Mouse (Mus musculus) monocyte, adult 5-6 weeks (primary cell): ENCODE measurements around the gene Csnk2a1. TPM values are rescaled to one million over a fixed set of nuclear protein-coding genes. Genes with fewer than 3 reads are reported as not detected.
"Not testable (repeated sequence)": the region's sequence is repeated elsewhere in the genome, so short reads cannot be mapped to it uniquely, and the experiment has no call there.

ENCODE experiments used
- ATAC-seq: fragments of 153-309, 156-312 bp; replicated peaks from 2 replicates; pipeline ENCODE4 v1.8.0; 2017; ENCODE audit warnings: mild to moderate bottlenecking; ENCODE audit not compliant: low TSS enrichment, insufficient number of reproducible peaks, severe bottlenecking, poor library complexity, low FRiP score
- total RNA-seq: library from RNA; stranded (forward); fragments of 200-1000, 200-491, 200-594 nt; gene quantifications from 3 replicates; pipeline ENCODE4 v1.2.3, GENCODE M21; 2017

Gene Csnk2a1
- total RNA-seq: 104 to 134 TPM (median 114 TPM) in 3 replicates

DNA sequence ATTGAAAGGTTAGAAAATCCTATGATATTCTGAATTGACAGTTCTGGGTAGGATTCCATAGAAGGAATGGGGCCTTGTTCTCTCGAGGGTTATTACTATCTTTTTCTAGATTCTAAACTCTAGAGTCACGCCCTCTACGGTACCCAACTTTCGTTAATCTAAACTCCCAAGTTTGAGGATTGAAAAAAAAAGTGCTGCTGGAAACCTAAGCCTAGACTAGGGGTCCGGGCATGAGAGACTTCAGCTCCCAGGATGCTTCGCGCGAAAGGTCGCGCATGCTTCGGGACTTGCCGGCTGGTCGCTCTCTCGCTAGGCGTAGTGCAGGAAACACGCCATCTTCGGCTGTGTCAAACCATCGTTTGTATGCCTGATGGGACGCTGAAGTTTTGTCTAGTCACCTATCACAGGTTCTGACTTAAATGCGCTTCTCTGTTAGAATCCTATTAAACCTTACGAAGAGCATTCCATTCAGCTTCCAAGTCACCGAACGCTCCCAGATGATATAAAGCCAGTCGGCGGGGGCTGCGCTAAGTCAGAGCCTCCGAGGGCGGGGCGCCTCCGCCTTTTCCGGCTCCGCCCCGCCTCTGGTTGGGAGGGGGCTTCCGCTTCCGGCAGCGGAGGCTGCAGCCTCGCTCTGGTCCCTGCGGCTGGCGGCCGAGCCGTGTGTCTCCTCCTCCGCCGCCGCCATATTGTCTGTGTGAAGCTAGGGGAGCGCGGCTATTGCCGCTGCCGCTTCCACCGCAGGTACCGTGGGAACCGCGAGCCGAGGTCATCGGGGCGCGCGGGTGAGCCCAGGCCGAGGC is at the start of gene Csnk2a1:
Csnk2a1 (plus strand) TSS at position 592 of the 803 bp plus-strand sequence.
- ATAC-seq: peak; percentile 93

DNA sequence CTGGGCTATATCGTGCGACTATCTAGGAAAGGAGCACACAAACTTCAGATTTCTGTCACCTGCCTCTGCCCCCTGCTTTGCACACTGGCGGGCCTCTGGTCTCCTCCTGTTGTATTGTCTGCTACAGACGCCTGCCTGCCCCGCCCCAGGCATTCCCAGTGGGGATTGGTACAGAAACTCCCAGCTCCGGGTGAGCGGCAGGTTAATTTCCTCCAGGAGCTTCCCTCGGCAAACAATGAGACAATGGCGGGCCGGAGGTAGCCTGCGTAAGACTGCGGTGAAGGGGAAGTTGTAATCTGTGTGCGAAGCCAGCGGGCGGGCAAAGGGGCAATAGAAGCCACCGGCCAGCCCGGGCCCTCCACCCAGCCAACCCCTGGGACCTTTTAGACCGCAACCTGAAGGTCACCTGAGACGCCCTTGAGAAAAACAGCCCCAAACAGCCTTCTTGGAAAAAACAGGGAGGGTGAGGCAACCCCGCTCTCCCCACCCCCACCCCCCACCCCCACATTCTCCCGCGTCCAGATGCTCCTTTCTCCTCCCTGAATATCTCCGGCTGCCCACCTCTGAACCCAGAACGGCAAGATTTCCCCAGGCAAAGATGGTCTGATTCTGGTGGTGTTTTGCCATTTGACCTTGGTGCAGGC is 49.4 kb upstream of the Csnk2a1 start:
- ATAC-seq: no peak

DNA sequence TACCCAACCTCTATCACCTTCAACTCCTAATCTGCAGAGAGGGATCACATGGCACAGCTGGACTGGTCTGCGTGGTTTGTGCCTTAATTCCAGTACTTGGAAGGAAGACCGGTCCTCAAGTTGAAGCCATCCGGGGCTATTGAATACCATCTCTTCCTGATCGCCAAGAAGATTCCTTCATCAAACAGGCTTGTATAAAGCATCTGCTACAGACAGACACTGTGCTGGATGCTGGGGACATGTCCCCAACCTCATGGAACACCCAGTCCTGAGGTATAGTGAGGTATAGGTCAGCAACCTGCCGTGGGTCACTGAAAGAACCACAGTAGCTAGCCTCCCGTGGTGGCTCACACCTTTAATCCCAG is 48.9 kb upstream of the Csnk2a1 start:
- no peak for ATAC-seq

DNA sequence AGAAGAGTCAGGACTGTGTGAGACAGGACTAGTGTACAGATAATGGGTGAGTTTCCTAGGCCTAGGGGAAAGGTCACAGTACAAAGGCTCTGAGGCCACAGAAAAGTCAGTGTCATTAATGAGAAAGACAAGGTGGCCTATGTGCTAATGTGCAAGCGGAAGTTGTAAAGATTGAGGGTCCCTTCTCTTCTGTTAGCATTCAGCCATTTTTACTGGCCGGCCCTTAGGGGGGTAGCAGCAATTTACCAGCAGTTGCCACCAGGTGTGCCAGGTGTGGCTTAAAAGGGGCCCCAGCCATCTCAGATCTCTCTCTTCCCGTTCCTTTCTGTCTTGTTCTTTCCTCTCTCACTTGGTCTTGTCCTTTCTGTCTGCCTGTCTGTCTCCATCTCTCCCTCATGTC is 48.3 kb upstream of the Csnk2a1 start:
- no peak for ATAC-seq

DNA sequence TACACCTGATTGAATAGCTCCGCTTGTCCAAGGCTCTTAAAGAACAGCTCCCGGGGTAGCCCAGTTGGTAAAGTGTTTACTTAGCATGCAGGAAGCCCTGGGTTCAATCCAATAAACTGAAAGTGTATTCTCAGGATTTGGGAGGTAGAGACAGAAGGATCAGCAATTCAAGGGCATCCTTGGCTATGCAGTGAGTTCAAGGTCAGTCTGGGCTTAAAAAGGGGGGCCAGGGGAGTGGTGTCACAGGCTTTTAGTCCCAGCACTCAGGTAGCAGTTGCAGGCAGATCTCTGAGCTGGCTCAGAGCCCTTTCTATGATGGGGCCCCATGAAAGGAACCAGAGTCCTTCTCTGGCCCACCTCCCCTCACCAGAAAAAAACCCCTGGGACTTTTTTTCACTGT is 47.3 kb upstream of the Csnk2a1 start:
- no peak for ATAC-seq

DNA sequence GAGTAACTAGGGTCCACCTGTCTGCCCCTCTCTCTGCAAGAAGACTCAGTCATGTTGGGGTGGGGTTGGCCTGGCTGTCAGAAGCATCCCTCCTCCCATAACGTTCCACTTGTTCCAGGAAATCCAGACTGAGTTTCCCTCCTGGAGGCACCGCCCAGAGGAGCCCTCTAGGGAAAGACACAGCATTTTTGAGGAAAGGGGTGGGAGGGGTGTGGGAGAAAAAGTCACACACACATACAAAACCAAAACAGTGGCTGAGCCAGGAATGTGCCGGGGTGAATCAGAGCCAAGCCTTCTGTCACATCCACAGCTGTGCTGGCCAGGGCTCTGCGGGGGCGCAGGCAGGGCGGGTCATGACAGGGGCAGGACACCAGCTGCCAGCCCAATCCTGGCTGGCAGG is 46.3 kb upstream of the Csnk2a1 start:
- ATAC-seq: no peak

DNA sequence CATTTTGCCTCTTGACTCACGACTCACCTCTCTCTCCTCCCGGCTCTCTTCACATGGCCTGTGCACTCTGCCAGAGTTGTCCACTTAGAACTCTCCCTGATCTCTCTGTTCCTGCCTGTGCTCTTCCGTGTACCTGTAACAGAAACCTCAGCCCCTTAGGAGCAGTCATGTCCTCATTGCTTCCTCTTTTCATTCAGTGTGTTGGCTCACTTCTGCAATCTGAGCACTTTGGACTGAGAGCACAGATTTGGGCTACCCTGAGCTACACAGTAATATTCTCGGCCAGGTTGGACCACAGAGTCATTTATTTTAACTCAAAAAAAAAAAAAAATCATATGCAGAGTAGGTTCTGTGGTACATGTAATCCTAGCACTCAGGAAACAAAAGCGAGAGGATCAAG is 39.5 kb upstream of the Csnk2a1 start:
- no peak; the same call in 1 of the 2 replicates for ATAC-seq

DNA sequence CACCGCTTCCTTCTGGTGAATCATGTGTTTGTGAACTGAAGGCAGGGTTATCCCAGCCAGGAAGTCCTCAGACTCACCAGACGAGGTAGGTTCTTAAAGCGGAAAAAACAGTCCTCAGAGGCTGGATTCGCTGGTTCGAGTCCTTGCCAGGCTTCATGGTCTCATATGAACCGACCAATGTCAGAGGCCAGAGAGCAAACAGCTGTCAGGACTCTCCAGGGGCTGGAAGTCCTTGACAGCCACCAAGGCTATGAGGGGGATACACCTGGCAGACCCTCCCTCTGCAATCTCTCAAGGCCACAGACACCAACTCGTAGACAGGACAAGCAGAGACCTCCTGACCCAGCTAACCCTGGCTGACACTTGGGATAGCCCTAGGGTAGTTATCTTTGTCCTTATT is 37.4 kb upstream of the Csnk2a1 start:
- no peak for ATAC-seq

DNA sequence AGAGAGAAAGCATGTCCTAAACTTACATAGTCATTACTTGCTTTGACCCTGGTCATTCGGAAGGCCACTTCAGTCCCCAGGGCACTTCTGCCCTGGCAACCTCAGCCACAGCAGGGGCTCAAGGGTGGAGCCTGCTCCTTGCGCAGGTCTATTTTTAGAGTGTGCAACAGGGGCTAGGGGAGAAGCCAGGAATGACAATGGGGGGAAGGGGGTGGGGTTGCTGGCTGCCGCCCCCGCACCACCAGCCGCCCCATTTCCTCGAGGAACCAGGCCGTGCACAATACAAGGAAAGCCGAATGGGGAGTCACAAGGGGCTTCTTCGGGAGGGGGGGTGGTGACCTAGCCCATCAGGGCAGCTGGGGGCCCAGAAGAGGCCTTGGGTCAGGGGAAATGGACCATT is 37.0 kb upstream of the Csnk2a1 start:
- no peak for ATAC-seq

DNA sequence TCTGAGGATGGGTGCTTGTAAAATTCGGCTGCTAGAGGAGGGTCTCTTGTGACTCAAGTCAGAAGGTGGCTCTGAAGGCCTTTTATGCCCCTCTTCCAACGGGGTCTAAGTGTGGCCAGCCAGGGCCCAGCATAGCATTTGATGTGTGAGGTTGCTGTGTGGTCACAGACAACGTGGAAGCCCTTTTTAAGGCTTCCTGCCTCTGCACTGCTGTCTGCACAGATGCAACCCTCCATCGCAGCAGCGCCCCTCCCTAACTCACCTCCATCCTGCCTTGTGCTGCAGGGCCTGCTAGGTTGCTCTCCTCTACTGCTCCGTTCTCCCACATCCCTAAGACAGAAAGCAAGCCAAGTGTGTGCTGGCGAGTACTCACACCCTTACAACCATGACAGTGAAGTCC is 36.5 kb upstream of the Csnk2a1 start:
- ATAC-seq: no peak

DNA sequence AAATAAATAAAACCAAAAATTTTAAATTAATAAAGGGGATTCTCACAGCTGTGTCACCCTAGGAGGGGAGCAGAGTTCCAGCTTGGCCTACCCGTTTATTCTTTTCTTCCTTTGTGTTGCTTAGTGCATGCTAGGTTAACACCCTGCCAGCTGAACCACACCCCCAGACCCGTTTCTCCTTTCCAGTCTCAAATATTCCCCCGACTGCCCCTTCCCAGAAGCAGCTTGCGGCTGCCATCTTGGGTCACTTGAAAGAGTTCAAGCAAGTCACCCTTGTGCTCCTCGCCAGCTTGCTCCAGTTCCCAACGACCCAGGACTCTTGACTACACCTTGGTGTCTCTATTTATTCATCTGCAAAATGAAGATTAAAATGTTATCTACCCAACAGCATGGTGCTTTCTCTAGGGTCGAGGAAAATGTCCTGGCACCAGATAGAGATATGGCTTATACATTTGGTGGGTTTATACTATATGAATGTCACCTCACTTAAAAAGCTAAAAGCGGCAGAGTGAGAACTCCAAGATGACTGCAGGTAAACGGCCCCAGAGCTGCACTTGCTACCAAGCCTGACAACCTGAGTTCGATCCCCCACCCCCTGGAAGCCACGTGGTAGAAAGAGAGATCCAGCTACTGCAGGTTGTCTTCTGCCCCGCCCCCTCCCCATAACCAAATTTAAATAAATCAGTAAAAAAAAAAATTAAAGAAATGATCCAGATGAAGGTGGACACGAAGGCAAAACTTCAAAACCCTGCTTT is 33.9 kb upstream of the Csnk2a1 start:
- ATAC-seq: no peak

DNA sequence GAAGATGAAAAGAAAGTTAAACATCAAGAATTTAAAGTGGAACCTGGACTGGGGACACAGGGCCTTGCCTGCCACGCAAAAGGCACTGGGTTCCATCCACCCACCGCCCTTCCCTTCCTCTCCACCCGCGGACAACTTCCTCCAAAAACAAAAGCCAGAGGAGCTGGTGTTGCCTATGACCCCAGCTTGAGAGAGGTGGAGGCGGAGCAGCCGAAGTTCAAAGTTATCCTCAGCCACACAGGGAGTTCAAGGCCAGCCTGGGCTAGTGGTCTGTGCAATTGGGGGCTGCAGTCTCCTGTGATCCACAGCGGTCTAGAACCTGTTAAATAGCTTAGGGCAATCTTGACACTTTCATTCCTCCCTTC is 33.3 kb upstream of the Csnk2a1 start:
- ATAC-seq: no peak

DNA sequence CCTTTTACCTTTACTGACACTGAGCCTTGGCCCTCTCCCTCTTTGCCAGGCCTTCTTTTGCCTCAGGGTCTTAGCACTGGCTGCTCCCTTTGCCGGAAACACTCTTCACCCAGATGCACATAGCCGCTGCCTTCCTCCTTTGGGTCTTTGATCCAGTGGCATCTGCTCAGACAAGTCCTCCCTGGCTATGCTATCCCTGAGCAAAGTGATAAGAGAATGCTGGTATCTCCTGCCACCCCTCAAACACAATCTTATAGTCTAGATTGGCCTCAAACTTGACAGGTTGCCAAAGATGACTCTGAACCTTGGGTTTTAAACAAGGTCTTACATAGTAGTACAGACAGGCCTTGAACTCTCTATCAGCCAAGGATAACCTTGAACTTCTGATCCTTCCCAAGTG is 32.1 kb upstream of the Csnk2a1 start:
- ATAC-seq: no peak

DNA sequence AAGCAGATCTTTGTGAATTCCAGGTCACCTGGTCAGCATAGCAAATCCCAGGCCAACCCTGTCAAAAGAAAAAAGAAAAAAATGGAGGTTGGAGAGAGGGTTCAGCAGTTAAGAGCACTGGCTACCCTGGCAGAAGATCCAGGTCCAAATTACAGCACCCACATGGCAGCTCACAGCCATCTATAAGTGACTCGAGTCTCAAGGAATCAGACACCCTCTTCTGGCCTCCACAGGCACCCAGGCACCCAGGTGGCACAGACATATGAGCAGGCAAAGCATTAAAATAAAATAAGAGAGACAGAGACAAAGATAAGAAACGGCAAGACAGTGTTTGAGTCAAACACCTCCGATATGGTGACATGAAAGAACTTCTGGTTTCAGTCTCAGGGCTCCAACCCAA is 29.7 kb upstream of the Csnk2a1 start:
- no peak for ATAC-seq

DNA sequence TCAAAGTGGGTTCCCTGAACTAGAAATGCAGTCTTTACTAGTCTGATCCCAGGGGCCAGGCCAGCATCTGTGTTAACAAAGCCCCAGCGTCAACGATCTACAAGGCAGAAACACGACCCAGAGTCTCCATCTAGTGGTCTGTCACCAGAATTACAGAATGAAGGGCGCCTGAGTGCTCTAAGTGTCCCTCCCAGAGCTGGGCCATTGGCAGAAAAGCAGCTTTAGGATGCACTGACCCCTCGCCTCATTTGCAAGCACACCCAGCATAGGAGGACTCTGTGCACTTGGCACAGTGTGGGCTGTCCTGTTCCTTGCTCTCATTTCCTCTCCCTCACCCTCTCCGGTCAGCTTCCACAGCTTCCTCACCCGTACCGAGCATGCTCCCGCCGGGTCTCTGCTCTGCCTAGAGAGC is 29.3 kb upstream of the Csnk2a1 start:
- peak; percentile 86 for ATAC-seq

DNA sequence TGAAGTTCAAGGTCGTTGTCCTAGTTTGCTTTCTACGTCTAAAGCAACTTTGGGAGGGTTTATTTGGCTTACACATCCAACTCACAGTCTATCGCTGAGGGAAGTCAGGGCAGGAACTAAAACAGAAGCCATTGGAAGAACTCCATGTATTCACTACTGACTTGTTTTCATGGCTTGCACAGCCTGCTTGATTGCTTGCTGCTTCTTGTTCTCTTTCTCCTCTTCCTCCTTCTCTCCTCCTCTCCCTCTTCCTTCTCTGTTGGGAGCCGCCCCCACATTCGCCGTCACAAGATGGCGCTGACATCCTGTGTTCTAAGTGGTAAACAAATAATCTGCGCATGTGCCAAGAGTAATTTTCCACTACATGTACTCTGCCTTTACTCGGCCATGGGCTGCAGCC is 20.5 kb upstream of the Csnk2a1 start:
- ATAC-seq: not testable (repeated sequence)

DNA sequence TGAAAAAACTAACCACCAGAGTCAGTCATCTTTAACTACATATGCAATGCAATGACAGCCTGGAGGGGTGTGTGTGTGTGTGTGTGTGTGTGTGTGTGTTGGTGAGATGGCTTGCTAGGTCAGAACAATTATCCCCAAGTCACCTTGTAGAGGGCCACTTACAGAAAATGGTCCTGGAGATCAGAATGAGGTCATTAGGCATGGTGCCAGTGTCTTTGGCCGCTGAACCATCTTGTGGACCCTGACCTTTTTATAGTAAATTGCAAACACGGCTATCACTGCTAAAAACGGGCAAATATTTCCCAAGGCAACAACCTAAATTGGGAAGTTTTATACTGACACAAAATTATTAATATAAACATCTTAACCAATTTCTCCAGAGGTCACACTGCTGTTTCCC is 14.8 kb upstream of the Csnk2a1 start:
- ATAC-seq: no peak

DNA sequence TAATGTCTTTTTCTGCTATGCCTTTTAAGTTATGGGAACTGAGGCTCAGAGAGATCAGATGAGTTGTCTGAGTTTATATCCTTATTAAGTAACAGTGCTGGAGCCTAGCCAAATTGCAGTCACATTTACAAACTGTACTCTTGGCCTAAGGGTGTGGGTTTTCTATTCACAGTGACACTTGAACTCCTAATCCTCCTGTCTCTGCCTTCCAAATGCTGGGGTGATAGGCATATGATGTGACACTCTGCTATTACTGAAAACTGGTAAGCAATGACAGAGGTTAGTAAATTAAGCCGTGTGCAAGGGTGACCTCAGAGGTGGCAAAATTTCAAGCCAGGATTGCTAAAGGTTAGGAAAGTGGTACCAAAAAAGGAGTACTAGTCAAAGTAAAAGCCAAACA is 9.7 kb upstream of the Csnk2a1 start:
- ATAC-seq: no peak

DNA sequence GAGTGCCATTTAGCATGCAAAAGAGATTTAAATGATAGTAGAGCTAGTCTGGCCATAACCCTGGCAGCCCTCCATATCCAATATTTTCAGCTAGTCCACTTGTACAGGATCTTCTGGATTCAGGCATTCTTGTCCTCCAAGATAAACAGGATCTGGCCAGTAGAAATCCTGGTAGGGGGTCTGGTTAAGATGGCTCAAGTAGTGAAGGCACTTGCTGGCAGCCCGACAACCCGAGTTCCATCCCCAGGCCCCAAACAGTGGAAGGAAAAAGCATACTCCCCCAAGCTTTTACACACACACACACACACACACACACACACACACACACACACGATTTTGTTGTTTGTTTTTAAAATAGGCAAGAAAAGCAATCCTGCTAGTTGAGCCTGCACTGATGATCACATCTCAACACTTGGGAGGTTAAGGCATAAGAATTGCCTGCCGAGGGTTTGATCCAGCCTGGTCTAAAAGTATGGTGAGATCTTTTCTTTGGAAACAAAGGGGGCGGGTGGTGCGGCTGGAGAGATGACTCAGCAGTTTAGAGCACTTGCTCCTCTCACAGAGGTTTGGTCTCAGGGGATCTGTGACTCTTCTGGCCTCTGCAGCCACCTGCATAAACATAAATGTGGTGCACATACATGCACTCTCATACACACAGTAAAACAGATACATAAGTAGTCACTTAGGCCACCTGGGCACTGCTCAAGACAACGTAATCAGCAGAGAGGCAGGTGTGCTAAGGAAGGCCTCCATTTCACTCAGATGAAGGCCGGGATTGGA is 2.9 kb upstream of the Csnk2a1 start:
- no peak for ATAC-seq
